Mouse (Mus musculus): Measurements from ENCODE around the gene Fbxw8.

DNA sequence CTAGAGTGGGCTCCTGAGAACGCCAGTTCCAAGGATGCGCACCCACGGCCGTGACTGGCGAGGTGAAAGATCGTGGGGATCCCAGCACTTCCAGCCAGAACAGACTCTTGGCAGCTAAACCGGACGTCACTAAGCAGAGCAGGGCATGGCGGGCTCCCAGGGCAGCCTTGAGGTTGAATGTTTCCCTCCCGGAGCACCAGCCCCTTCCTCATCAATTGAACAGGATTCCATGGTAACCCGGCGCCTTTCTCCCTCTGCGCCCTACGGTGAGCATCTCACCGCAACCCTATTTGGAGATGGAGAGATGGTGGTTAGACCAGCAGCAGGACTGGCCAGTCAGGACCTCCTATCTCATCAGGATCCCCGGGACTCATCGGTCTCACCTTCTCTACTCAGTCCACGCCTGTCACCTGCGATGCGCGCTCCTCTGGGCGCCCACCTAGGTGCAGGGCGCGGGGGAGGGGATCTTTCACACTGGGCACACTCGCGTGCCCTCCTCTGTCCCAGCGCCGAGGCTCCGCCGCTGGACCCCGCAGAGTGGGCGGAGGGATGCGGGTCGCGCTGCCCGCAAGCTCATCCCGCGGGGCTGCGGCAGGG, 128.1 kb downstream of the Fbxw8 start:
- TF ChIP-seq CTCF (IDR thresholded peaks at IDR 0.05; ENCODE audit: borderline replicate concordance, control insufficient read depth, extremely low read depth, insufficient read depth, low read length, poor library complexity) = no peak
- TF ChIP-seq POLR2A (IDR thresholded peaks at IDR 0.05; ENCODE audit: control insufficient read depth, extremely low read depth, insufficient read depth, low read length, poor library complexity) = no peak
